Mouse (Mus musculus): ENCODE measurements around the gene Creb3. TPM values are rescaled to one million over a fixed set of nuclear protein-coding genes. Genes with fewer than 3 reads are reported as not detected.

Gene Creb3
- polyA plus RNA-seq, 1 experiment from 2014 or later, result 33.3 TPM

GRCm38 (mm10) chr4:43562769-43563600 lies 853 bp downstream of the Creb3 start:
- H3K4me3 ChIP-seq (ENCODE audit: inconsistent target), result peak overlapping the region; percentile 94
- WGBS (ENCODE audit: missing documents), result 4% methylated on average over 21 of the region's 22 CpGs
- peaks cover 41% of the 10 kb centered on the region; the same call in 1 of the 2 replicates for H3K36me3 ChIP-seq (ENCODE audit: inconsistent target)
- H3K27ac ChIP-seq, result peak overlapping the region; percentile 97
- H3K79me2 ChIP-seq (ENCODE audit: inconsistent target), result peaks cover 54% of the 10 kb centered on the region

- H3K27ac ChIP-seq, result peak overlapping the region; percentile 97; the same call in 1 of the 2 replicates
- peaks cover 46% of the 10 kb centered on the region; the same call in 1 of the 2 replicates for H3K36me3 ChIP-seq (ENCODE audit: inconsistent target)
- 88% methylated on average over 4 of the region's 4 CpGs for WGBS (ENCODE audit: missing documents)
- peaks cover 48% of the 10 kb centered on the region for H3K79me2 ChIP-seq (ENCODE audit: inconsistent target)
- peak overlapping the region; percentile 94 for H3K4me3 ChIP-seq (ENCODE audit: inconsistent target)
These were observed 1.4 kb downstream of the Creb3 start for GRCm38 (mm10) chr4:43563601-43563875.

- no peak overlapping the region for H3K27ac ChIP-seq
- H3K79me2 ChIP-seq (ENCODE audit: inconsistent target), result peaks cover 41% of the 10 kb centered on the region
- 88% methylated on average over 2 of the region's 2 CpGs for WGBS (ENCODE audit: missing documents)
- peaks cover 53% of the 10 kb centered on the region; the same call in 1 of the 2 replicates for H3K36me3 ChIP-seq (ENCODE audit: inconsistent target)
- no peak overlapping the region for H3K4me3 ChIP-seq (ENCODE audit: inconsistent target)
These were observed 2.1 kb downstream of the Creb3 start for GRCm38 (mm10) chr4:43564231-43564630.

- no peak overlapping the region for H3K27ac ChIP-seq
- WGBS (ENCODE audit: missing documents), result 97% methylated on average over 9 of the region's 9 CpGs
- H3K4me3 ChIP-seq (ENCODE audit: inconsistent target), result no peak overlapping the region
- H3K36me3 ChIP-seq (ENCODE audit: inconsistent target), result peaks cover 70% of the 10 kb centered on the region
- H3K79me2 ChIP-seq (ENCODE audit: inconsistent target), result peaks cover 17% of the 10 kb centered on the region
These were observed 5.0 kb downstream of the Creb3 start for GRCm38 (mm10) chr4:43567140-43567539.

- peaks cover 13% of the 10 kb centered on the region; the same call in 1 of the 2 replicates for H3K79me2 ChIP-seq (ENCODE audit: inconsistent target)
- no peak overlapping the region for H3K4me3 ChIP-seq (ENCODE audit: inconsistent target)
- peaks cover 48% of the 10 kb centered on the region for H3K36me3 ChIP-seq (ENCODE audit: inconsistent target)
- H3K27ac ChIP-seq, result no peak overlapping the region
- 72% methylated on average over 6 of the region's 6 CpGs for WGBS (ENCODE audit: missing documents)
These were observed 9.4 kb downstream of the Creb3 start for GRCm38 (mm10) chr4:43571395-43572045.

GRCm38 (mm10) chr4:43573561-43573960 lies 11.4 kb downstream of the Creb3 start:
- 100% methylated on average over 4 of the region's 4 CpGs for WGBS (ENCODE audit: missing documents)
- H3K79me2 ChIP-seq (ENCODE audit: inconsistent target), result peaks cover 26% of the 10 kb centered on the region; the same call in 1 of the 2 replicates
- H3K27ac ChIP-seq, result no peak overlapping the region
- no peak overlapping the region for H3K4me3 ChIP-seq (ENCODE audit: inconsistent target)
- H3K36me3 ChIP-seq (ENCODE audit: inconsistent target), result peaks cover 28% of the 10 kb centered on the region

GRCm38 (mm10) chr4:43575356-43575755 lies 13.2 kb downstream of the Creb3 start:
- H3K4me3 ChIP-seq (ENCODE audit: inconsistent target), result no peak overlapping the region
- 85% methylated on average over 2 of the region's 2 CpGs for WGBS (ENCODE audit: missing documents)
- H3K79me2 ChIP-seq (ENCODE audit: inconsistent target), result peaks cover 32% of the 10 kb centered on the region; the same call in 1 of the 2 replicates
- peaks cover 10% of the 10 kb centered on the region for H3K36me3 ChIP-seq (ENCODE audit: inconsistent target)
- no peak overlapping the region for H3K27ac ChIP-seq

GRCm38 (mm10) chr4:43577237-43577881 lies 15.2 kb downstream of the Creb3 start:
- H3K27ac ChIP-seq, result peak overlapping the region; percentile 57
- H3K4me3 ChIP-seq (ENCODE audit: inconsistent target), result peak overlapping the region; percentile 77
- H3K79me2 ChIP-seq (ENCODE audit: inconsistent target), result peaks cover 32% of the 10 kb centered on the region; the same call in 1 of the 2 replicates
- H3K36me3 ChIP-seq (ENCODE audit: inconsistent target), result peaks cover 17% of the 10 kb centered on the region
- 4% methylated on average over 8 of the region's 8 CpGs for WGBS (ENCODE audit: missing documents)

- Histone ChIP-seq H3K36me3 (ENCODE audit: inconsistent target) (peaks cover 27% of the 10 kb centered on the region), H3K79me2 (ENCODE audit: inconsistent target) (peaks cover 32% of the 10 kb centered on the region; the same call in 1 of the 2 replicates), H3K4me3 (ENCODE audit: inconsistent target) (peak within 1 kb of the TSS; percentile 77), H3K27ac (peak within 1 kb of the TSS; percentile 57)
- WGBS (ENCODE audit: missing documents), result under 1% methylated on average over 75 of the region's 76 CpGs
These were observed 16.5 kb downstream of the Creb3 start, which contains the start of the genes Rgp1 and Gba2 for GRCm38 (mm10) chr4:43578376-43579204. Gene Rgp1, plus strand, starts transcription at chr4:43578715. Gene Gba2, minus strand, starts transcription at chr4:43578873.

GRCm38 (mm10) chr4:43579256-43579655 lies 17.1 kb downstream of the Creb3 start:
- H3K27ac ChIP-seq, result peak overlapping the region; percentile 28
- H3K4me3 ChIP-seq (ENCODE audit: inconsistent target), result peak overlapping the region; percentile 77
- WGBS (ENCODE audit: missing documents), result 4% methylated on average over 10 of the region's 10 CpGs
- peaks cover 30% of the 10 kb centered on the region for H3K36me3 ChIP-seq (ENCODE audit: inconsistent target)
- H3K79me2 ChIP-seq (ENCODE audit: inconsistent target), result peaks cover 32% of the 10 kb centered on the region; the same call in 1 of the 2 replicates

- Histone ChIP-seq H3K27ac (no peak overlapping the region), H3K4me3 (ENCODE audit: inconsistent target) (peak overlapping the region; percentile 77), H3K79me2 (ENCODE audit: inconsistent target) (peaks cover 32% of the 10 kb centered on the region; the same call in 1 of the 2 replicates), H3K36me3 (ENCODE audit: inconsistent target) (peaks cover 30% of the 10 kb centered on the region)
- WGBS (ENCODE audit: missing documents), result 52% methylated on average over 6 of the region's 6 CpGs
These were observed 17.6 kb downstream of the Creb3 start for GRCm38 (mm10) chr4:43579731-43580130.

- H3K27ac ChIP-seq, result no peak overlapping the region
- peaks cover 30% of the 10 kb centered on the region for H3K36me3 ChIP-seq (ENCODE audit: inconsistent target)
- H3K79me2 ChIP-seq (ENCODE audit: inconsistent target), result peaks cover 27% of the 10 kb centered on the region; the same call in 1 of the 2 replicates
- H3K4me3 ChIP-seq (ENCODE audit: inconsistent target), result no peak overlapping the region
- 92% methylated on average over 5 of the region's 5 CpGs for WGBS (ENCODE audit: missing documents)
These were observed 18.6 kb downstream of the Creb3 start for GRCm38 (mm10) chr4:43580721-43581120.

GRCm38 (mm10) chr4:43581381-43581780 lies 19.2 kb downstream of the Creb3 start:
- peaks cover 20% of the 10 kb centered on the region; the same call in 1 of the 2 replicates for H3K79me2 ChIP-seq (ENCODE audit: inconsistent target)
- H3K36me3 ChIP-seq (ENCODE audit: inconsistent target), result peaks cover 30% of the 10 kb centered on the region
- WGBS (ENCODE audit: missing documents), result 95% methylated on average over 12 of the region's 12 CpGs
- no peak overlapping the region for H3K4me3 ChIP-seq (ENCODE audit: inconsistent target)
- H3K27ac ChIP-seq, result no peak overlapping the region

GRCm38 (mm10) chr4:43582241-43582640 lies 20.1 kb downstream of the Creb3 start:
- Histone ChIP-seq H3K27ac (no peak overlapping the region), H3K4me3 (ENCODE audit: inconsistent target) (no peak overlapping the region), H3K36me3 (ENCODE audit: inconsistent target) (peaks cover 30% of the 10 kb centered on the region), H3K79me2 (ENCODE audit: inconsistent target) (peaks cover 12% of the 10 kb centered on the region; the same call in 1 of the 2 replicates)
- 54% methylated on average over 5 of the region's 5 CpGs for WGBS (ENCODE audit: missing documents)

All from macrophage (primary cell).